Mouse (Mus musculus) C2C12 (cell line): ENCODE measurements around the gene Map3k5.

Experiments used
- CEBPB ChIP-seq: IDR thresholded peaks from one replicate; pipeline ENCODE4 v1.6.1; 2011; ENCODE audit warnings: low read depth, mild to moderate bottlenecking, control low read depth, moderate library complexity
- CTCF ChIP-seq: IDR thresholded peaks from one replicate; pipeline ENCODE4 v1.5.1; 2011; ENCODE audit not compliant: control insufficient read depth, insufficient read depth, insufficient read length
- FOSL1 ChIP-seq: IDR thresholded peaks from one replicate; pipeline ENCODE4 v1.8.0; 2011; ENCODE audit warnings: mild to moderate bottlenecking, low read length; ENCODE audit not compliant: poor library complexity, insufficient read depth, severe bottlenecking
- MAX ChIP-seq: IDR thresholded peaks from one replicate; pipeline ENCODE4 v1.6.1; 2011; ENCODE audit warnings: mild to moderate bottlenecking, control low read depth
- MYOG ChIP-seq: IDR thresholded peaks from one replicate; pipeline ENCODE4 v1.6.1; 2011; ENCODE audit not compliant: control insufficient read depth, insufficient read length; ENCODE audit errors: extremely low read depth
- USF1 ChIP-seq: IDR thresholded peaks from one replicate; pipeline ENCODE4 v1.6.1; 2011; ENCODE audit warnings: low read depth, mild to moderate bottlenecking, control low read depth, moderate library complexity

DNA sequence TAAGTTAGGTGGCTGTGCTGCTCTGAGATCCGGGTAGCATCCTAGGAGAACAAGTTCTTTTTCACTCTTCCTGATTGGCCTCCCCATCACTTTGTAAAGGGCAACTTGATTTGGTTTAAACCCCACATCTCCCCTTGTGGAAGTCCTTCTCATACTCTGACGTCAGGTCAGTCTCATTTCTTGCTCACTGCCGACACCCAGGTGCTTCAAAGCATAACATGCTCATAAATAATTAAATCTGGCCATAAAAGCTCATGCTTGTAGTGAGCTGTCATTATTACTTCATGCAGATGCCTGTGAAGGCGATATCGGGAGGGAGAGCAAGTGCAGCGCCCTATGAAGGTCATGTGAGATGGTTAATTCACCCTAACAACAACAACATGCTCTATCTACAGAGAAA is 87.0 kb downstream of the Map3k5 start:
- TF ChIP-seq CTCF (no peak), USF1 (no peak), CEBPB (no peak), MAX (no peak), FOSL1 (no peak), MYOG (no peak)
